In genomic region chr13:43233331-43233730, GRCm38 (mm10) we compare ENCODE assay signal across 14 mouse cellular contexts.
DNase-seq lines count a peak whose midpoint lies in the region; ATAC-seq lines count a peak whose summit lies in the region.
"Had no signal": no experiment of that assay in that cellular context is flagged by ENCODE, and none has a peak within 500 bp of the region (broad histone marks: within the 10 kb centered on the region; RNA-seq: fewer than 3 reads in every experiment).

No protein-coding gene starts in this region.

- DNase-seq in heart, adult 18-20 months: peak; percentile 31 to 55
- DNase-seq in heart, postnatal 36 days: no peak
- DNase-seq in kidney, postnatal 25 days: peak; percentile 16 to 38
- no peak for DNase-seq in kidney, postnatal 14 days
- no peak for DNase-seq in midbrain, embryonic 10.5 days (ENCODE audit: low spot score)
- no peak for DNase-seq in frontal cortex, adult 2 months (ENCODE audit: extremely low spot score in 1 of 2, low spot score in 1 of 2)
- DNase-seq: B cell, adult 2 months; cerebellum, adult 11-12 months; cerebellum, postnatal 36 days; kidney, adult 2 months; thymus, postnatal 4 days had no signal

- peaks cover 38% of the 10 kb centered on the region for H3K4me1 ChIP-seq in midbrain, embryonic 10.5 days
- peaks cover 43% of the 10 kb centered on the region for H3K4me1 ChIP-seq in midbrain, embryonic 13.5 days (replicated peaks)
- H3K4me1 ChIP-seq in hindbrain, embryonic 16.5 days (ENCODE audit: control insufficient read depth, insufficient read depth, low read depth, low read length): peaks cover 12% of the 10 kb centered on the region

- H3K4me3 ChIP-seq in midbrain, embryonic 10.5 days: no peak overlapping the region
- no peak overlapping the region for H3K4me3 ChIP-seq in midbrain, embryonic 13.5 days (replicated peaks)
- H3K4me3 ChIP-seq in hindbrain, embryonic 16.5 days (ENCODE audit: low read length): no peak overlapping the region
- H3K4me3 ChIP-seq: neural tube, embryonic 12.5 days had no signal

- no peak for ATAC-seq in midbrain, embryonic 13.5 days
- no peak for ATAC-seq in hindbrain, embryonic 16.5 days

- 67% methylated on average over 4 of the region's 4 CpGs for WGBS in midbrain, embryonic 10.5 days
- 65% methylated on average over 4 of the region's 4 CpGs for WGBS in midbrain, embryonic 13.5 days
- WGBS in hindbrain, embryonic 16.5 days: 77% methylated on average over 4 of the region's 4 CpGs

- H3K36me3 ChIP-seq in midbrain, embryonic 10.5 days: no peaks in the 10 kb centered on the region
- no peaks in the 10 kb centered on the region for H3K36me3 ChIP-seq in midbrain, embryonic 13.5 days
- no peaks in the 10 kb centered on the region for H3K36me3 ChIP-seq in hindbrain, embryonic 16.5 days (ENCODE audit: control insufficient read depth, insufficient read depth, low read length)
- H3K36me3 ChIP-seq: neural tube, embryonic 12.5 days had no signal

- no peaks in the 10 kb centered on the region for H3K27me3 ChIP-seq in midbrain, embryonic 10.5 days (ENCODE audit: low read depth, poor library complexity, severe bottlenecking)
- H3K27me3 ChIP-seq in midbrain, embryonic 13.5 days: no peaks in the 10 kb centered on the region
- H3K27me3 ChIP-seq in hindbrain, embryonic 16.5 days (replicated peaks; ENCODE audit: control insufficient read depth, insufficient read depth, low read length): no peaks in the 10 kb centered on the region
- H3K27me3 ChIP-seq: neural tube, embryonic 12.5 days had no signal

- intact Hi-C loops in heart, postnatal 36 days (cut with DNase I): no loop called here

- no peak overlapping the region for H3K9ac ChIP-seq in midbrain, embryonic 13.5 days (replicated peaks)
- no peak overlapping the region for H3K9ac ChIP-seq in hindbrain, embryonic 16.5 days (ENCODE audit: low read depth, low read length)
- H3K9ac ChIP-seq: neural tube, embryonic 12.5 days had no signal

- H3K4me2 ChIP-seq in midbrain, embryonic 13.5 days (replicated peaks): no peak overlapping the region
- no peak overlapping the region for H3K4me2 ChIP-seq in hindbrain, embryonic 16.5 days (ENCODE audit: low read length)
- H3K4me2 ChIP-seq: neural tube, embryonic 12.5 days had no signal

- H3K9me3 ChIP-seq in midbrain, embryonic 10.5 days (replicated peaks): no peaks in the 10 kb centered on the region
- no peaks in the 10 kb centered on the region for H3K9me3 ChIP-seq in midbrain, embryonic 13.5 days
- no peaks in the 10 kb centered on the region for H3K9me3 ChIP-seq in hindbrain, embryonic 16.5 days (ENCODE audit: control insufficient read depth, low read length)
- H3K9me3 ChIP-seq: neural tube, embryonic 12.5 days had no signal

- H3K27ac ChIP-seq in midbrain, embryonic 10.5 days (replicated peaks): peak overlapping the region; percentile 13; the same call in 1 of the 2 replicates
- H3K27ac ChIP-seq in midbrain, embryonic 13.5 days: no peak overlapping the region
- no peak overlapping the region for H3K27ac ChIP-seq in hindbrain, embryonic 16.5 days (ENCODE audit: low read depth, low read length)
- H3K27ac ChIP-seq: neural tube, embryonic 12.5 days had no signal

Comparison
In these comparisons a context has a peak if more than half of its experiments do, and no peak if none do; other contexts are left out.
1. DNase-seq: peak in heart, adult 18-20 months (2 of 2) and kidney, postnatal 25 days (2 of 2); none in heart, postnatal 36 days (0 of 2), kidney, postnatal 14 days (single experiment), midbrain, embryonic 10.5 days (single experiment) and frontal cortex, adult 2 months (0 of 2).